Mouse (Mus musculus): ENCODE data around the gene Mtfp1. TPM values are rescaled to one million over a fixed set of nuclear protein-coding genes. Genes with fewer than 3 reads are reported as not detected.

The Mtfp1 gene
- polyA plus RNA-seq (2015; fragmentation: Nextera tagmentation; extraction: Ambion mirVana) = 20.0 and 21.1 TPM in 2 replicates

GRCm38 (mm10) chr11:4095171-4096053 lies at the start of gene Mtfp1:
Mtfp1 (minus strand) TSS chr11:4095445.
- peak within 1 kb of the TSS; percentile 82 for H3K4me2 ChIP-seq (replicated peaks; ENCODE audit: low read depth)
- WGBS = 4% methylated on average over 34 of the region's 34 CpGs
- no peaks in the 10 kb centered on the region for H3K27me3 ChIP-seq (replicated peaks; ENCODE audit: control insufficient read depth, insufficient read depth, low read length)
- H3K9me3 ChIP-seq (ENCODE audit: control insufficient read depth) = 0 out of 2 replicates have a peak, but pooled peaks cover 6% of the 10 kb centered on the region
- H3K9ac ChIP-seq (ENCODE audit: low read depth, low read length) = peak within 1 kb of the TSS; percentile 47
- peak; percentile 43 for TF ChIP-seq CTCF (IDR thresholded peaks at IDR 0.05; ENCODE audit: low read depth)
- peak within 1 kb of the TSS; percentile 48 for H3K4me3 ChIP-seq (ENCODE audit: low read depth, low read length)
- peaks cover 13% of the 10 kb centered on the region; the same call in 1 of the 2 replicates for H3K4me1 ChIP-seq (replicated peaks; ENCODE audit: control insufficient read depth, insufficient read depth, low read length)
- peaks cover 18% of the 10 kb centered on the region for H3K36me3 ChIP-seq (ENCODE audit: control insufficient read depth, insufficient read depth)
- peak within 1 kb of the TSS; percentile 86 for H3K27ac ChIP-seq (ENCODE audit: low read depth, low read length)
- no peak for ATAC-seq

DNA sequence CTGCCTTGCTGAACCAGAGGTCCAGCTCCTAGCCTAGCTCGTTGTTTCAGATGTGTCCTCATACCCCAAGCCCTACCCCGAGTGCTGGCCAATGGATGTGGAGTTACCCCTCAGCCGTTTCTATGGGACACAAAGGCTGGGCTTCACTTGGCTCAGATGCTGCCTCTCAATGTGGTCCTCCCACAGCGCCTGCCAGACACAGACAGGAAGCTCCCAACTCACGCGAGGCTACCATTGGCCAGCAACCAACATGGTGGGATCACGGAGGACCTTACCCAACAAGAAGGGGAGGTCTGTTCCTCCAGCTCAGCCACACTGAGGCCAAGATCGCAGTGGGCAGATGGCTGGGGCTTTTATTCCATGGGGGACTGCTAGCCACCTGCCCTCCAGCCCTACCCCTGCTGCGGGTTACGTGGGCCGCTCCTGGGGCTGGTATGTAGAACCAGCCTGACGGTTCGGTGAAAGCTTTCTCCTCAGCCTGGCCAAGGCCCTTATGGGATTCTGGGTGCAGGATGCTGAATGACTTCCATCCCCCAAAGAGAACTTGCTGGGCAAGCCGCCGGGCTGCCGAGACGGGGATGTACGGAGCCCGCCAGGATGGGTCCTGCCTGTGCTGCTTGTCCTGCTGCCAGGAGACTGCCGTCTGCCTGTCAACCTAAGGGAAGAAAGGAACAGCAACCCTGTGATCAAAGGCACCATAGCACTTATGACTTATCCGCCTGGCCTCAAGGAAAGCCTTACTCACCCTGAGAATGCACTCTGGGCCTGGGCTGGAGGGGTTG lies 48.2 kb upstream of the Mtfp1 start:
- H3K4me2 ChIP-seq (replicated peaks; ENCODE audit: low read depth) = no peak overlapping the region
- H3K4me1 ChIP-seq (replicated peaks; ENCODE audit: control insufficient read depth, insufficient read depth, low read length) = no peaks in the 10 kb centered on the region
- TF ChIP-seq CTCF (IDR thresholded peaks at IDR 0.05; ENCODE audit: low read depth) = no peak
- no peaks in the 10 kb centered on the region for H3K9me3 ChIP-seq (ENCODE audit: control insufficient read depth)
- no peaks in the 10 kb centered on the region for H3K27me3 ChIP-seq (replicated peaks; ENCODE audit: control insufficient read depth, insufficient read depth, low read length)
- ATAC-seq = no peak
- no peak overlapping the region for H3K27ac ChIP-seq (ENCODE audit: low read depth, low read length)
- no peak overlapping the region for H3K9ac ChIP-seq (ENCODE audit: low read depth, low read length)
- no peak overlapping the region for H3K4me3 ChIP-seq (ENCODE audit: low read depth, low read length)
- peaks cover 57% of the 10 kb centered on the region for H3K36me3 ChIP-seq (ENCODE audit: control insufficient read depth, insufficient read depth)
- WGBS = 92% methylated on average over 21 of the region's 21 CpGs

- WGBS = 87% methylated on average over 4 of the region's 4 CpGs
Observed at GRCm38 (mm10) chr11:4142352-4142751, 47.1 kb upstream of the Mtfp1 start.

DNA sequence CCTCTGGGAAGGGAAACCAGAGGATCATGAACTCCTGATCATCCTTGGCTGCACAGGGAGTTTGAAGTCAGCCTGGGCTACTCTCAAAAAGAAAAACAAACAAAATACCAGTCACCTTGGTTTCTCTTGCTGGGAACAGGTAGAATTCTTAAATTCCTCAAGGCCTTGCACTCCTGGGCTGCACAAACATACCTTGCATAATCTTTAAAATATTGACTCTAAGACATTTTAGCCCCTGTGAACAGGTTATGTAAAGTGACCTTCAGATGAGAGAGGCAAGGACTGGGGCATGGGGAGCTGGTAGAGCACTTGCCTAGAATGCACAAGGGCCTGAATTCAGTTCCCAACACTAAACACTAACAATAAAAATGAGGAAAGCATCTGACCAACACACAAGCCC lies 46.3 kb upstream of the Mtfp1 start:
- Histone ChIP-seq H3K36me3 (ENCODE audit: control insufficient read depth, insufficient read depth) (peaks cover 67% of the 10 kb centered on the region), H3K4me3 (ENCODE audit: low read depth, low read length) (no peak overlapping the region), H3K27me3 (replicated peaks; ENCODE audit: control insufficient read depth, insufficient read depth, low read length) (no peaks in the 10 kb centered on the region), H3K9ac (ENCODE audit: low read depth, low read length) (no peak overlapping the region), H3K27ac (ENCODE audit: low read depth, low read length) (no peak overlapping the region), H3K9me3 (ENCODE audit: control insufficient read depth) (no peaks in the 10 kb centered on the region), H3K4me2 (replicated peaks; ENCODE audit: low read depth) (no peak overlapping the region), H3K4me1 (replicated peaks; ENCODE audit: control insufficient read depth, insufficient read depth, low read length) (no peaks in the 10 kb centered on the region)
- TF ChIP-seq CTCF (IDR thresholded peaks at IDR 0.05; ENCODE audit: low read depth) = no peak
- no peak for ATAC-seq

More at GRCm38 (mm10) chr11:4142352-4142751, 47.1 kb upstream of the Mtfp1 start:
- H3K4me3 ChIP-seq (ENCODE audit: low read depth, low read length) = no peak overlapping the region
- H3K9ac ChIP-seq (ENCODE audit: low read depth, low read length) = no peak overlapping the region
- no peaks in the 10 kb centered on the region for H3K9me3 ChIP-seq (ENCODE audit: control insufficient read depth)
- H3K4me1 ChIP-seq (replicated peaks; ENCODE audit: control insufficient read depth, insufficient read depth, low read length) = no peaks in the 10 kb centered on the region
- no peak for TF ChIP-seq CTCF (IDR thresholded peaks at IDR 0.05; ENCODE audit: low read depth)
- peaks cover 67% of the 10 kb centered on the region for H3K36me3 ChIP-seq (ENCODE audit: control insufficient read depth, insufficient read depth)
- H3K27ac ChIP-seq (ENCODE audit: low read depth, low read length) = no peak overlapping the region
- no peak for ATAC-seq
- H3K4me2 ChIP-seq (replicated peaks; ENCODE audit: low read depth) = no peak overlapping the region
- no peaks in the 10 kb centered on the region for H3K27me3 ChIP-seq (replicated peaks; ENCODE audit: control insufficient read depth, insufficient read depth, low read length)

DNA sequence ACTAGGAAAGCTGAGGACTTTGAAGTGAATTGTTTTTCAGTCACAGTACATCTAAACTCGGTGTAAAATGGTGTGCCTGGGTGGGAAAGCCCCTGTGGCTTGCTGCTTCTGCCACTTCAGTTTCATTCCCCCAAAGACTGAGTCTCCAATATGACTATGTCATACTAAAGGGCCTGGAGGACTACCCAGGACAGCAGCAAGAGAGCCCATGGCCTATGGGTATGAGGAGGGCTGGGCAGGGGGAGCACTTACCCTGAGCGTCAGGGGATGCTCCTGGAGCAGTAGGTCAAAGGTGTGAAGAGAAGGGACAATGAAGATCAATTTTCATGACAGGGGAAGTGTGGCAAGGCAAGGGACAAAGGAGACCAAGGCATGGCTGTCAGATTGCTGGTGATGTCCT lies 43.7 kb upstream of the Mtfp1 start:
- H3K4me3 ChIP-seq (ENCODE audit: low read depth, low read length) = no peak overlapping the region
- no peak for ATAC-seq
- H3K27ac ChIP-seq (ENCODE audit: low read depth, low read length) = no peak overlapping the region
- H3K9me3 ChIP-seq (ENCODE audit: control insufficient read depth) = no peaks in the 10 kb centered on the region
- no peak overlapping the region for H3K9ac ChIP-seq (ENCODE audit: low read depth, low read length)
- no peak for TF ChIP-seq CTCF (IDR thresholded peaks at IDR 0.05; ENCODE audit: low read depth)
- peaks cover 64% of the 10 kb centered on the region for H3K36me3 ChIP-seq (ENCODE audit: control insufficient read depth, insufficient read depth)
- H3K27me3 ChIP-seq (replicated peaks; ENCODE audit: control insufficient read depth, insufficient read depth, low read length) = no peaks in the 10 kb centered on the region
- WGBS = 83% methylated on average over 2 of the region's 2 CpGs
- H3K4me2 ChIP-seq (replicated peaks; ENCODE audit: low read depth) = no peak overlapping the region
- H3K4me1 ChIP-seq (replicated peaks; ENCODE audit: control insufficient read depth, insufficient read depth, low read length) = peaks cover 6% of the 10 kb centered on the region; the same call in 1 of the 2 replicates

All from intestine, postnatal 0 days (tissue).